Mouse (Mus musculus) cortical plate, adult 2 months (tissue): ENCODE results near the gene Asic2.

Experiments used
- CTCF ChIP-seq: fragments of 200-500 bp; IDR thresholded peaks from 2 replicates; pipeline ENCODE4 v1.5.1; 2011; ENCODE audit warnings: mild to moderate bottlenecking, control low read depth, low read length; ENCODE audit not compliant: insufficient read depth; ENCODE audit errors: extremely low read depth
- POLR2A ChIP-seq: fragments of 200-500 bp; IDR thresholded peaks from 2 replicates; pipeline ENCODE4 v1.6.1; 2011; ENCODE audit warnings: mild to moderate bottlenecking, low read length, control low read depth; ENCODE audit not compliant: insufficient read depth; ENCODE audit errors: extremely low read depth

DNA sequence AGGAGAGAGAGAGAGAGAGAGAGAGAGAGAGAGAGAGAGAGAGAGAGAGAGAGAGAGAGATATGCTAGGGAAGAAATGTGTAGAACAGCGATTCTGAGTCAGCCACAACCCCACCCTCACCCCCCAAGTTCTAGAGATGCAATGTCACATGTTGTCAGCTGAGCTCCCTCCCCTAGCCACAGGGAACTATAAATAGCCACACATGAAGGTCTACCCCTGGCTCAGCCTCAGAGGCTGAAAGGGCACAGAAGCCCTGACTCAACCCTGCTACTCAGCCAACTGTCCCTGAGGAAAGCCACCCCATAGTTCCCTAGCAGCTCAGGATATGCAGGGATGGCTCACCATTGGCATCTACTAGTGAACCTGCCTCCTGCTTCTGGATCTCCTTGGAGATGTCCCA is 26.1 kb downstream of the Asic2 start:
- TF ChIP-seq CTCF (no peak), POLR2A (no peak)
